Mouse (Mus musculus): Measurements from ENCODE around the gene Sh3bp1. TPM values are rescaled to one million over a fixed set of nuclear protein-coding genes. Genes with fewer than 3 reads are reported as not detected.

Gene Sh3bp1
- total and polyA plus RNA-seq, 3 experiments: 34.1 to 1,400 (median 207) TPM

- ATAC-seq (ENCODE audit: extremely low read depth, insufficient number of reproducible peaks, low FRiP score, poor library complexity, severe bottlenecking): no peak
- no peak for TF ChIP-seq POLR2AphosphoS5 (IDR thresholded peaks at IDR 0.05; ENCODE audit: insufficient replicate concordance, low read depth, low read length)
- TF ChIP-seq GATA2 (IDR thresholded peaks at IDR 0.05; ENCODE audit: borderline replicate concordance, low read depth, low read length): no peak
- TF ChIP-seq CTCF (IDR thresholded peaks at IDR 0.05; ENCODE audit: low read depth, low read length): no peak
- no peak for TF ChIP-seq TAL1 (conservative IDR thresholded peaks at IDR 0.05; ENCODE audit: low read depth, low read length)
- TF ChIP-seq GATA1 (IDR thresholded peaks at IDR 0.05; ENCODE audit: borderline replicate concordance, low read length): no peak
- Histone ChIP-seq H3K27me3 (ENCODE audit: insufficient read depth, low read length) (peaks cover 37% of the 10 kb centered on the region), H3K36me3 (replicated peaks) (no peaks in the 10 kb centered on the region), H3K4me1 (ENCODE audit: insufficient read depth, low read depth, low read length) (peaks cover 22% of the 10 kb centered on the region), H3K4me3 (ENCODE audit: low read depth, low read length) (no peak overlapping the region), H3K9me3 (replicated peaks) (no peaks in the 10 kb centered on the region)
- no peak for DNase-seq (ENCODE audit: low spot score)
Measured at GRCm38 (mm10) chr15:78868398-78868797, 31.2 kb upstream of the Sh3bp1 start.

- Histone ChIP-seq H3K4me3 (ENCODE audit: low read depth, low read length) (no peak overlapping the region), H3K36me3 (replicated peaks) (no peaks in the 10 kb centered on the region), H3K4me1 (ENCODE audit: insufficient read depth, low read depth, low read length) (peaks cover 21% of the 10 kb centered on the region), H3K27me3 (ENCODE audit: insufficient read depth, low read length) (peaks cover 33% of the 10 kb centered on the region), H3K9me3 (replicated peaks) (no peaks in the 10 kb centered on the region)
- ATAC-seq (ENCODE audit: extremely low read depth, insufficient number of reproducible peaks, low FRiP score, poor library complexity, severe bottlenecking) (no peak), DNase-seq (ENCODE audit: low spot score) (no peak)
- TF ChIP-seq CTCF (IDR thresholded peaks at IDR 0.05; ENCODE audit: low read depth, low read length) (no peak), GATA1 (IDR thresholded peaks at IDR 0.05; ENCODE audit: borderline replicate concordance, low read length) (no peak), GATA2 (IDR thresholded peaks at IDR 0.05; ENCODE audit: borderline replicate concordance, low read depth, low read length) (no peak), TAL1 (conservative IDR thresholded peaks at IDR 0.05; ENCODE audit: low read depth, low read length) (no peak), POLR2AphosphoS5 (IDR thresholded peaks at IDR 0.05; ENCODE audit: insufficient replicate concordance, low read depth, low read length) (no peak)
Measured at GRCm38 (mm10) chr15:78868826-78869233, 30.7 kb upstream of the Sh3bp1 start.

GRCm38 (mm10) chr15:78869775-78870174 is 29.8 kb upstream of the Sh3bp1 start:
- ATAC-seq (ENCODE audit: extremely low read depth, insufficient number of reproducible peaks, low FRiP score, poor library complexity, severe bottlenecking) (no peak), DNase-seq (ENCODE audit: low spot score) (no peak)
- Histone ChIP-seq H3K27me3 (ENCODE audit: insufficient read depth, low read length) (peaks cover 30% of the 10 kb centered on the region), H3K9me3 (replicated peaks) (no peaks in the 10 kb centered on the region), H3K4me3 (ENCODE audit: low read depth, low read length) (no peak overlapping the region), H3K36me3 (replicated peaks) (no peaks in the 10 kb centered on the region), H3K4me1 (ENCODE audit: insufficient read depth, low read depth, low read length) (peaks cover 27% of the 10 kb centered on the region)
- TF ChIP-seq GATA1 (IDR thresholded peaks at IDR 0.05; ENCODE audit: borderline replicate concordance, low read length): no peak
- no peak for TF ChIP-seq POLR2AphosphoS5 (IDR thresholded peaks at IDR 0.05; ENCODE audit: insufficient replicate concordance, low read depth, low read length)
- TF ChIP-seq TAL1 (conservative IDR thresholded peaks at IDR 0.05; ENCODE audit: low read depth, low read length): no peak
- 0 out of 2 replicates have a peak, but pooled peaks have one; percentile 11 for TF ChIP-seq CTCF (IDR thresholded peaks at IDR 0.05; ENCODE audit: low read depth, low read length)

GRCm38 (mm10) chr15:78872021-78872608 is 27.5 kb upstream of the Sh3bp1 start:
- no peak for TF ChIP-seq POLR2AphosphoS5 (IDR thresholded peaks at IDR 0.05; ENCODE audit: insufficient replicate concordance, low read depth, low read length)
- TF ChIP-seq GATA2 (IDR thresholded peaks at IDR 0.05; ENCODE audit: borderline replicate concordance, low read depth, low read length): no peak
- TF ChIP-seq GATA1 (IDR thresholded peaks at IDR 0.05; ENCODE audit: borderline replicate concordance, low read length): no peak
- TF ChIP-seq CTCF (IDR thresholded peaks at IDR 0.05; ENCODE audit: low read depth, low read length): no peak; the same call in 1 of the 2 replicates
- TF ChIP-seq TAL1 (conservative IDR thresholded peaks at IDR 0.05; ENCODE audit: low read depth, low read length): no peak
- ATAC-seq (ENCODE audit: extremely low read depth, insufficient number of reproducible peaks, low FRiP score, poor library complexity, severe bottlenecking): no peak
- no peak for DNase-seq (ENCODE audit: low spot score)

GRCm38 (mm10) chr15:78873803-78874435 is 25.6 kb upstream of the Sh3bp1 start:
- no peaks in the 10 kb centered on the region for H3K9me3 ChIP-seq (replicated peaks)
- H3K27me3 ChIP-seq (ENCODE audit: insufficient read depth, low read length): peaks cover 1% of the 10 kb centered on the region; the same call in 1 of the 2 replicates
- ATAC-seq (ENCODE audit: extremely low read depth, insufficient number of reproducible peaks, low FRiP score, poor library complexity, severe bottlenecking) (no peak), DNase-seq (ENCODE audit: low spot score) (no peak)
- H3K4me1 ChIP-seq (ENCODE audit: insufficient read depth, low read depth, low read length): peaks cover 54% of the 10 kb centered on the region
- peaks cover under 1% of the 10 kb centered on the region for H3K36me3 ChIP-seq (replicated peaks)
- TF ChIP-seq TAL1 (conservative IDR thresholded peaks at IDR 0.05; ENCODE audit: low read depth, low read length) (no peak), CTCF (IDR thresholded peaks at IDR 0.05; ENCODE audit: low read depth, low read length) (no peak), POLR2AphosphoS5 (IDR thresholded peaks at IDR 0.05; ENCODE audit: insufficient replicate concordance, low read depth, low read length) (no peak), GATA1 (IDR thresholded peaks at IDR 0.05; ENCODE audit: borderline replicate concordance, low read length) (no peak), GATA2 (IDR thresholded peaks at IDR 0.05; ENCODE audit: borderline replicate concordance, low read depth, low read length) (no peak)
- no peak overlapping the region for H3K4me3 ChIP-seq (ENCODE audit: low read depth, low read length)

More at GRCm38 (mm10) chr15:78872021-78872608, 27.5 kb upstream of the Sh3bp1 start:
- Histone ChIP-seq H3K4me3 (ENCODE audit: low read depth, low read length) (no peak overlapping the region), H3K4me1 (ENCODE audit: insufficient read depth, low read depth, low read length) (peaks cover 47% of the 10 kb centered on the region), H3K36me3 (replicated peaks) (no peaks in the 10 kb centered on the region), H3K27me3 (ENCODE audit: insufficient read depth, low read length) (peaks cover 10% of the 10 kb centered on the region; the same call in 1 of the 2 replicates), H3K9me3 (replicated peaks) (no peaks in the 10 kb centered on the region)

GRCm38 (mm10) chr15:78874989-78875388 is 24.6 kb upstream of the Sh3bp1 start:
- TF ChIP-seq POLR2AphosphoS5 (IDR thresholded peaks at IDR 0.05; ENCODE audit: insufficient replicate concordance, low read depth, low read length): no peak
- TF ChIP-seq CTCF (IDR thresholded peaks at IDR 0.05; ENCODE audit: low read depth, low read length): no peak
- no peak for TF ChIP-seq GATA1 (IDR thresholded peaks at IDR 0.05; ENCODE audit: borderline replicate concordance, low read length)
- no peak for TF ChIP-seq GATA2 (IDR thresholded peaks at IDR 0.05; ENCODE audit: borderline replicate concordance, low read depth, low read length)
- no peak for TF ChIP-seq TAL1 (conservative IDR thresholded peaks at IDR 0.05; ENCODE audit: low read depth, low read length)
- Histone ChIP-seq H3K27me3 (ENCODE audit: insufficient read depth, low read length) (no peaks in the 10 kb centered on the region), H3K36me3 (replicated peaks) (peaks cover 11% of the 10 kb centered on the region), H3K9me3 (replicated peaks) (no peaks in the 10 kb centered on the region), H3K4me1 (ENCODE audit: insufficient read depth, low read depth, low read length) (peaks cover 64% of the 10 kb centered on the region), H3K4me3 (ENCODE audit: low read depth, low read length) (no peak overlapping the region)
- ATAC-seq (ENCODE audit: extremely low read depth, insufficient number of reproducible peaks, low FRiP score, poor library complexity, severe bottlenecking): no peak
- DNase-seq (ENCODE audit: low spot score): no peak
